Mouse (Mus musculus) MEL (cell line): ENCODE data around the gene Gm49361. TPM values are rescaled to one million over a fixed set of nuclear protein-coding genes. Genes with fewer than 3 reads are reported as not detected.

Experiments used
- DNase-seq: peaks from one replicate; pipeline ENCODE4 v3.0.0; 2011; ENCODE audit warnings: low read depth, low spot score
- H3K27ac ChIP-seq: 2 replicates; pipeline ENCODE4 v1.5.1; 2012; ENCODE audit warnings: low read depth, mild to moderate bottlenecking, control low read depth, low read length, moderate library complexity; ENCODE audit not compliant: control insufficient read depth
- H3K27me3 ChIP-seq, 2 experiments: fragments of 150-350 bp in 1 of 2; sonication (generic) in 1 of 2; 2 replicates each; pipeline ENCODE4 v1.6.1; 2012; ENCODE audit warnings: low read length in 2 of 2, mild to moderate bottlenecking in 2 of 2, improper control_type of control experiment in 1 of 2, moderate library complexity in 1 of 2; ENCODE audit not compliant: insufficient read depth in 2 of 2, control insufficient read depth in 1 of 2
- H3K36me3 ChIP-seq, 2 experiments: 2 replicates each; pipeline ENCODE4 v1.6.1; 2012 to 2014; ENCODE audit warnings: low read length in 2 of 2, improper control_type of control experiment in 1 of 2, inconsistent platforms in 1 of 2, mild to moderate bottlenecking in 1 of 2; ENCODE audit not compliant: insufficient read depth in 2 of 2, control insufficient read depth in 1 of 2
- H3K4me1 ChIP-seq, 2 experiments: fragments of 150-350 bp in 1 of 2; sonication (generic) in 1 of 2; 2 replicates each; pipeline ENCODE4 v1.6.1; 2012; ENCODE audit warnings: low read length in 2 of 2, improper control_type of control experiment in 1 of 2, mild to moderate bottlenecking in 1 of 2; ENCODE audit not compliant: insufficient read depth in 2 of 2, control insufficient read depth in 1 of 2
- H3K4me3 ChIP-seq, 2 experiments: fragments of 150-350 bp in 1 of 2; sonication (generic) in 1 of 2; 2 replicates each; pipeline ENCODE4 v1.5.1; 2012; ENCODE audit warnings: low read depth in 2 of 2, low read length in 2 of 2, mild to moderate bottlenecking in 2 of 2, moderate library complexity in 2 of 2, control low read depth in 1 of 2, improper control_type of control experiment in 1 of 2; ENCODE audit not compliant: control insufficient read depth in 1 of 2, insufficient read depth in 1 of 2
- H3K79me2 ChIP-seq: 2 replicates; pipeline ENCODE4 v1.6.1; 2012; ENCODE audit warnings: mild to moderate bottlenecking, low read length, moderate library complexity; ENCODE audit not compliant: control insufficient read depth, poor library complexity, insufficient read depth
- H3K9ac ChIP-seq: 2 replicates; pipeline ENCODE4 v1.6.1; 2012; ENCODE audit warnings: low read depth, mild to moderate bottlenecking, control low read depth, low read length, moderate library complexity; ENCODE audit not compliant: control insufficient read depth, poor library complexity, severe bottlenecking
- H3K9me3 ChIP-seq: fragments of 150-350 bp; sonication (generic); replicated peaks from 2 replicates; pipeline ENCODE4 v1.6.1; 2012; ENCODE audit warnings: mild to moderate bottlenecking, low read length, improper control_type of control experiment, moderate library complexity; ENCODE audit not compliant: insufficient read depth
- BHLHE40 ChIP-seq: IDR thresholded peaks from 2 replicates; pipeline ENCODE4 v1.6.1; 2012; ENCODE audit warnings: low read depth, mild to moderate bottlenecking, inconsistent platforms, low read length, improper control_type of control experiment, borderline replicate concordance
- CHD1 ChIP-seq: IDR thresholded peaks from 2 replicates; pipeline ENCODE4 v1.6.1; 2012; ENCODE audit warnings: low read depth, mild to moderate bottlenecking, inconsistent platforms, low read length, improper control_type of control experiment
- CTCF ChIP-seq, 3 experiments: IDR thresholded peaks in 2 of 3; conservative IDR thresholded peaks in 1 of 3; 2 replicates each; pipeline ENCODE4 v1.5.1; 2011 to 2012; ENCODE audit warnings: low read length in 3 of 3, low read depth in 2 of 3, mild to moderate bottlenecking in 2 of 3, improper control_type of control experiment in 1 of 3, inconsistent platforms in 1 of 3, mixed read lengths in 1 of 3, moderate library complexity in 1 of 3; ENCODE audit not compliant: control insufficient read depth in 1 of 3, insufficient read depth in 1 of 3, poor library complexity in 1 of 3, severe bottlenecking in 1 of 3
- E2F4 ChIP-seq: IDR thresholded peaks from 2 replicates; pipeline ENCODE4 v1.6.1; 2011; ENCODE audit warnings: low read depth, low read length, improper control_type of control experiment, borderline replicate concordance
- GABPA ChIP-seq: IDR thresholded peaks from 2 replicates; pipeline ENCODE4 v1.6.1; 2012; ENCODE audit warnings: low read depth, mild to moderate bottlenecking, inconsistent platforms, low read length, improper control_type of control experiment, moderate library complexity
- KAT2A ChIP-seq: conservative IDR thresholded peaks from 2 replicates; pipeline ENCODE4 v1.6.1; 2012; ENCODE audit warnings: low read depth, low read length, improper control_type of control experiment, inconsistent platforms
- MAFK ChIP-seq: IDR thresholded peaks from 2 replicates; pipeline ENCODE4 v1.6.1; 2011; ENCODE audit warnings: low read depth, mild to moderate bottlenecking, low read length, improper control_type of control experiment, borderline replicate concordance
- MAX ChIP-seq: IDR thresholded peaks from 2 replicates; pipeline ENCODE4 v1.6.1; 2011; ENCODE audit warnings: low read length, improper control_type of control experiment
- MAZ ChIP-seq: IDR thresholded peaks from 2 replicates; pipeline ENCODE4 v1.6.1; 2012; ENCODE audit warnings: low read depth, mild to moderate bottlenecking, inconsistent platforms, low read length, improper control_type of control experiment
- MEF2A ChIP-seq: IDR thresholded peaks from 2 replicates; pipeline ENCODE4 v1.6.1; 2014; ENCODE audit warnings: low read depth, mild to moderate bottlenecking, inconsistent platforms, low read length, improper control_type of control experiment; ENCODE audit not compliant: poor library complexity, insufficient replicate concordance, severe bottlenecking; ENCODE audit errors: extremely low read depth
- MYB ChIP-seq: IDR thresholded peaks from 2 replicates; pipeline ENCODE4 v1.6.1; 2011; ENCODE audit warnings: mild to moderate bottlenecking, low read depth, low read length, improper control_type of control experiment
- MYC ChIP-seq: IDR thresholded peaks from 2 replicates; pipeline ENCODE4 v1.6.1; 2011; ENCODE audit warnings: low read depth, mild to moderate bottlenecking, low read length, improper control_type of control experiment, moderate library complexity
- NELFE ChIP-seq: IDR thresholded peaks from 2 replicates; pipeline ENCODE4 v1.6.1; 2011; ENCODE audit warnings: low read depth, low read length, improper control_type of control experiment
- NRF1 ChIP-seq: IDR thresholded peaks from 2 replicates; pipeline ENCODE4 v1.6.1; 2014; ENCODE audit warnings: low read depth, mild to moderate bottlenecking, inconsistent platforms, low read length, improper control_type of control experiment, moderate library complexity; ENCODE audit not compliant: poor library complexity, insufficient read depth, severe bottlenecking
- POLR2AphosphoS5 ChIP-seq: IDR thresholded peaks from 2 replicates; pipeline ENCODE4 v1.6.1; 2012; ENCODE audit warnings: low read depth, borderline replicate concordance, mild to moderate bottlenecking, inconsistent platforms, low read length, moderate library complexity, mixed read lengths
- RAD21 ChIP-seq: IDR thresholded peaks from 2 replicates; pipeline ENCODE4 v1.6.1; 2011; ENCODE audit warnings: mild to moderate bottlenecking, low read depth, low read length, improper control_type of control experiment
- SMC3 ChIP-seq: IDR thresholded peaks from 2 replicates; pipeline ENCODE4 v1.6.1; 2011; ENCODE audit warnings: low read depth, low read length, improper control_type of control experiment
- TBP ChIP-seq: IDR thresholded peaks from 2 replicates; pipeline ENCODE4 v1.8.0; 2011; ENCODE audit warnings: low read depth, low read length, improper control_type of control experiment
- USF2 ChIP-seq, 2 experiments: IDR thresholded peaks; 2 replicates each; pipeline ENCODE4 v1.6.1; 2011 to 2012; ENCODE audit warnings: improper control_type of control experiment in 2 of 2, low read length in 2 of 2, borderline replicate concordance in 1 of 2, inconsistent platforms in 1 of 2, low read depth in 1 of 2, mild to moderate bottlenecking in 1 of 2; ENCODE audit not compliant: insufficient read depth in 1 of 2
- ZC3H11A ChIP-seq: IDR thresholded peaks from 2 replicates; pipeline ENCODE4 v1.6.1; 2012; ENCODE audit warnings: low read depth, mild to moderate bottlenecking, inconsistent platforms, low read length, improper control_type of control experiment
- ZMIZ1 ChIP-seq: IDR thresholded peaks from 2 replicates; pipeline ENCODE4 v1.6.1; 2012; ENCODE audit warnings: low read depth, mild to moderate bottlenecking, inconsistent platforms, low read length, improper control_type of control experiment, moderate library complexity
- polyA plus RNA-seq, 2 experiments: library from polyadenylated mRNA; stranded (reverse) in 1 of 2; unstranded in 1 of 2; fragments of >175 nt in 1 of 2; fragments of >200 nt in 1 of 2; gene quantifications; 2 replicates each; pipeline versions ENCODE4 v1.2.1 to v1.2.4; 2012; ENCODE audit warnings: low replicate concordance in 2 of 2, low read depth in 1 of 2; ENCODE audit not compliant: insufficient read length in 2 of 2, insufficient read depth in 1 of 2, missing spikeins in 1 of 2
- total RNA-seq: library from RNA; depleted of rRNA; stranded (reverse); fragments of 300-350 nt; gene quantifications from 2 replicates; pipeline ENCODE4 v1.2.3, GENCODE M21; 2012

Gene Gm49361
- total and polyA plus RNA-seq, 3 experiments, result not detected

- TF ChIP-seq MAX (no peak), MAZ (no peak), NELFE (no peak), NRF1 (no peak), ZC3H11A (no peak)
- TF ChIP-seq, all 39 proteins: peak for 0
- H3K36me3 ChIP-seq, result no peaks in the 10 kb centered on the region
- no peak for DNase-seq
- no peaks in the 10 kb centered on the region for H3K27me3 ChIP-seq
- no peak overlapping the region for H3K4me3 ChIP-seq
- no peak overlapping the region for H3K9ac ChIP-seq
- H3K9me3 ChIP-seq, result no peaks in the 10 kb centered on the region
- H3K4me1 ChIP-seq, result no peaks in the 10 kb centered on the region; a peak in 1 of 4 replicates
- H3K79me2 ChIP-seq, result no peaks in the 10 kb centered on the region
- no peak overlapping the region for H3K27ac ChIP-seq
Observed at GRCm38 (mm10) chr14:57706760-57707099, 39.2 kb downstream of the Gm49361 start.

GRCm38 (mm10) chr14:57705759-57706158 is 40.1 kb downstream of the Gm49361 start:
- no peaks in the 10 kb centered on the region for H3K27me3 ChIP-seq
- no peak for DNase-seq
- H3K4me1 ChIP-seq, result no peaks in the 10 kb centered on the region; a peak in 1 of 4 replicates
- no peak overlapping the region for H3K4me3 ChIP-seq
- TF ChIP-seq RAD21 (no peak), NRF1 (no peak), GABPA (no peak), CHD1 (no peak), KAT2A (no peak), POLR2AphosphoS5 (no peak), E2F4 (no peak), TBP (no peak), CTCF (IDR thresholded peaks at IDR 0.05 in 2 of 3, conservative IDR thresholded peaks at IDR 0.05 in 1 of 3; ENCODE audit: control insufficient read depth in 1 of 3, insufficient read depth in 1 of 3, low read depth in 2 of 3, low read length in 3 of 3, poor library complexity in 1 of 3, severe bottlenecking in 1 of 3) (no peak), ZMIZ1 (no peak), USF2 (IDR thresholded peaks at IDR 0.05; ENCODE audit: borderline replicate concordance in 1 of 2, insufficient read depth in 1 of 2, low read depth in 1 of 2, low read length in 2 of 2) (no peak), SMC3 (no peak)
- TF ChIP-seq, all 39 proteins: peak for 0
- Histone ChIP-seq H3K79me2 (no peaks in the 10 kb centered on the region), H3K9ac (no peak overlapping the region), H3K27ac (no peak overlapping the region), H3K36me3 (no peaks in the 10 kb centered on the region), H3K9me3 (no peaks in the 10 kb centered on the region)

- H3K9ac ChIP-seq, result no peak overlapping the region
- no peaks in the 10 kb centered on the region for H3K9me3 ChIP-seq
- no peaks in the 10 kb centered on the region for H3K79me2 ChIP-seq
- H3K27ac ChIP-seq, result no peak overlapping the region
- no peaks in the 10 kb centered on the region for H3K36me3 ChIP-seq
- TF ChIP-seq KAT2A (no peak), MAFK (no peak), ZC3H11A (no peak), MYC (no peak), CTCF (IDR thresholded peaks at IDR 0.05 in 2 of 3, conservative IDR thresholded peaks at IDR 0.05 in 1 of 3; ENCODE audit: control insufficient read depth in 1 of 3, insufficient read depth in 1 of 3, low read depth in 2 of 3, low read length in 3 of 3, poor library complexity in 1 of 3, severe bottlenecking in 1 of 3) (no peak), NRF1 (no peak), MYB (no peak), MEF2A (no peak), BHLHE40 (no peak)
- H3K4me3 ChIP-seq, result no peak overlapping the region
- DNase-seq, result no peak
- no peaks in the 10 kb centered on the region for H3K4me1 ChIP-seq
- H3K27me3 ChIP-seq, result no peaks in the 10 kb centered on the region
Observed at GRCm38 (mm10) chr14:57705075-57705474, 40.8 kb downstream of the Gm49361 start.
